Mouse (Mus musculus) T-helper 1 cell (primary cell): ENCODE data around the gene Slc25a47.

Source experiments
- in situ Hi-C: fragments of 300-600 bp; cut with MboI, MseI; formaldehyde crosslinking; loops from one replicate; pipeline ENCODE4 v1.15.1; 2025; ENCODE audit warnings: high pct_unique_total_duplicates

The Slc25a47 gene

DNA sequence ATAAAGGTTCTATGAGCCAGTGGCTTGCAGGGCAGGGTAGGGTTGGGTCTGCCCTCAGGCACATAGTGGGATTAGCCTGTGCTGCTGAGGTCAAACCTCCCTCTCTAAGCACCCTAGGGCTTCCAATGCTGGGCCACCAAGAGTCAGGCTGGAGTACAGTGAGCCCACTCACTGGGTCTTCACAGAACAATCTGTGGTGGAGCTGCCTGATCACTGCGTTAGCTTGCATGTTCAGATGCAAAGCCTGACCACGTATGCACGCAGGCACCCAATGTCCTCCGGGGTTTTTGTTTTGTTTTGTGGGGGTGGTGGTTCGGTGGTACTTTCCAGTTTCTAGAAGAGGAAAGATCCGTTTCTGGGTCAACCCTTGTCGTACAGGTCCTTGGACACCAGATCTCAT lies 21.3 kb downstream of the Slc25a47 start:
- in situ Hi-C loops: loop anchor here (25.0 kb wide), 1 partner anchor 1805 kb away; no protein-coding TSS in a partner anchor

- in situ Hi-C loops: loop anchor here (25.0 kb wide), 1 partner anchor 1805 kb away; no protein-coding TSS in a partner anchor
Observed at GRCm38 (mm10) chr12:108857589-108858184, 21.8 kb downstream of the Slc25a47 start.

GRCm38 (mm10) chr12:108858486-108858885 lies 22.6 kb downstream of the Slc25a47 start:
- in situ Hi-C loops: loop anchor here (25.0 kb wide), 1 partner anchor 1804 kb away; no protein-coding TSS in a partner anchor

- in situ Hi-C loops: loop anchor here (5.0 to 25.0 kb wide), 2 partner anchors 1187 to 1797 kb away; no protein-coding TSS in a partner anchor
Observed at GRCm38 (mm10) chr12:108865007-108865494, 29.2 kb downstream of the Slc25a47 start.

DNA sequence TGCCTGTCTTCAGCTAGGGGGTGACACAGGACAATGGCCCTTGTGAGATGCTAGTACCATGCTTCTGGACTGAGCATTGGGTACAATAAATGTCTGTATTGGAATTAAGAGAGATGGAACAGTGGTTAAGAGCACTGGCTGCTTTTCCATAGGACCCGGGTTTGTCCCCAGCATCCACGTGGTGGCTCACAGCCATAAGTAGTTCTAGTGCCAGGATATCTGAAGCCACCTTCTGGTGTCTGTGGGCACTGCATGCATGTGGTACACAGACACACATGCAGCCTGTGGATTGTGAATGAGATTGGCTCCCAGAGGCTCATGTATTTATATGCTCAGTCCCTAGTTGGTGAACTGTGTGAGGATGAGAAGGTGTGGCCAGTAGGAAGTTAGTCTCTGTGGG lies 33.7 kb downstream of the Slc25a47 start:
- in situ Hi-C loops: loop anchor here (5.0 to 25.0 kb wide), 2 partner anchors 1183 to 1793 kb away; no protein-coding TSS in a partner anchor

DNA sequence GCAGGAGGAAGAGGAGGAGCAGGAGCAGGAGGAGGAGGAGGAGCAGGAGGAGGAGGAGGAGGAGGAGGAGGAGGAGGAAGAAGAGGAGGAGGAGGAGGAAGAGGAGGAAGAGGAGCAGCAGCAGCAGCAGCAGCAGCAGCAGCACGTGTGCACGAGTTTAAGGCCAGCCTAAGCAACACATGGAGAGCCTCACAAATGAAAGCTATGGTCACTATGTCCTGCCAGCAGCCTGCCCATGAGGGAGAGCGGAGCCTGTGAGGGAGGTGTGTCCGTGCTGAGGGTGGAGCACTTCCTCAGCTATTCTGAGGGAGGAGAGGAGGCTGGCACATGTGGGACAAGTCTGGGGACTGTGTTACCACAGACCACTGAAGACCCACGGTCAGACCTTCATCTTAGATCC lies 37.3 kb downstream of the Slc25a47 start:
- in situ Hi-C loops: loop anchor here (25.0 kb wide), 1 partner anchor 1789 kb away; no protein-coding TSS in a partner anchor

- in situ Hi-C loops: no loop called here
Observed at GRCm38 (mm10) chr12:108879138-108879537, 43.3 kb downstream of the Slc25a47 start.

DNA sequence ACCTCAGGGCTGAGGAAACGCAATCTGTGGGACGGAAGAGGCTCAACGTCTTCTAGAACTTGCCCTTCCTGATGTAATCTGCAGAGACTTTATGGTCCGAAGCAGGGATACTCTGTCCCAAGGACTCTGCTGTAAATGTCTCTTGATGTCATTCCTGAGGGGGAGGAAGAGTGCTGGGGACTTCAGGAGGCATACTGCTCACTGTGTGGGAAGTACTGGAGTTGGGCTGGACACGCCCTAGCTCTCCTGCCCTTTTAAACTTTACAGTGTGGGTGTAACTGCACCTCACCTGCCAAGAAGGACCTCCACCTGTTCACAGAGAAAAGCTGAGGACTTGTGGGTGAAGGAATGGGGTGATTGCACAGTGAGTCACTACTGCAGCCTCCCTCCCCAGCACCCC lies 44.8 kb downstream of the Slc25a47 start:
- in situ Hi-C loops: no loop called here

- in situ Hi-C loops: no loop called here
Observed at GRCm38 (mm10) chr12:108881192-108881591, 45.3 kb downstream of the Slc25a47 start.

DNA sequence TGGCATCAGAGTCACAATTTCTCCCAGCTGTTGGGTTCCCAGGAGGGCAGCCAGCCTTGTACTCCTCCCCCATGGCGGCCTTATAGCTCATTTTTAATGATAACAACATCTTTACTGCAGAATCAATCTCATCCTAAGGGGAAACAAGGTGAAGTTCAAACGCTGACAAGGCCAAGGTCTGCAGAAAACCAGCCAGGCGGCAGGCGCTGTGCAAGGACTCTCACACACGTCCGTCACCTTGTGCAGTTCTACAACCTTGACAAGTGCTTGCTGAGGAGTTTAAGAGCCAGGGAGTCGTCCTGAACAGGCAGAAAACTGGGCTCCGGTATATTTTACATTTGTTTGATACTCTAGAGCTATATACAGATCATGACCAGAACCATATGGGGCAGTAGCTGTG lies 46.9 kb downstream of the Slc25a47 start:
- in situ Hi-C loops: no loop called here

DNA sequence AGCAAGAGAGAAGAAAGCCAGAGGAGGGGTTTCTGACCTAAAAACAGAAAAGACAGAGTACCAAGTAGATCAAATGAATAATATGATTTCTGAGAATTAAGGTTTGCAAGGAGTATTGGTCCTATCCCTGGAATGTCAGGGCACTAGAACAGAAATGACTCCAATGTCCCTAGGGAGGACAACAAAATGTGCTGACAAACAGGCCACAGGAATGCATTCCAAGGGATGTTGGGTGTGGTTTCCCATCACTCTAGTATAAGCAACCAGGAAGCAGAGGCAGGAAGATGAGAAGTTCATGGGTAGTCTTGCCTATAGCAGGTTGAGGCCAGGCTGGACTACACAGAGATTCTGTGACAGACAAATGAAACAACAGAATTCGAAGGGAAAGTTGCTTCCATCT lies 50.1 kb downstream of the Slc25a47 start:
- in situ Hi-C loops: no loop called here

DNA sequence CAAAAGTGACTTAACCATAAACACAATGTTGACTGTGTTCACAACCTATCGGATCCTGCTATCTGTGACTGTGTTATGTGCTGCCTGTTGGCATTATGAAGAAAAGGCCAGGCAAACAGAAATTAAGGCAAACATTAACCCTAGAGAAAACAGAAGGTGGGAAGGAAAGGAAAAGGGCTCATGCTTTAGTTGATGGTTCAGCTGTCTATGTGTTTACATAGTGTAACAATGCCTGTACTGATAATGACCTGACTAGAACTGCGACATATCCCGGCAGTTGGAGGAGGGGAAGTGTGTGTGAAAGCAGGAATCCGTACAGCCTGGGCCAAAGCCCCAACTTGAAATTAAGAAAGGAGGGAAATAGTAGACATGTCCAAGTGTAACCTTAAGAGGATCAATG lies 51.2 kb downstream of the Slc25a47 start:
- in situ Hi-C loops: no loop called here

DNA sequence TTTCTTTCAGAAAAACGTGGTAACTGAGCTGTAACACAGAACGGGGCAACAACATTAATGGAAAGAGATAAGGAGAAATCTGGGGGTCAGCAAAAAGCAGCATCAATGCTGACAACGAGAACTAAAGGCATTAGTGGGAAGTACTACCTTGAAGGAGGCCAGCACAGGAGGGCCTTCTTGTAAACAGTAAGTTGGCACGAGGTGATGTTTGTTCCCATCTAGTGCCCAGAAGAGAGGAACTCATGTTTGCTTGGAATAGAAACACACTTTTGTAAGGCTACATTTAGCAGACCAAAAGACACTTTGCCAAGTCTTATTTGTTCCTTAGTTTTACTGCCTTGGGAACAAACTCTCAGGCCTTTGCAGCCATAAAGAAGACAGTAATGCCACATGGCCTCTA lies 52.8 kb downstream of the Slc25a47 start:
- in situ Hi-C loops: no loop called here

GRCm38 (mm10) chr12:108892989-108893714 lies 57.3 kb downstream of the Slc25a47 start, which contains the start of gene Wdr25:
Wdr25 (plus strand) TSS chr12:108893631.
- in situ Hi-C loops: no loop called here

DNA sequence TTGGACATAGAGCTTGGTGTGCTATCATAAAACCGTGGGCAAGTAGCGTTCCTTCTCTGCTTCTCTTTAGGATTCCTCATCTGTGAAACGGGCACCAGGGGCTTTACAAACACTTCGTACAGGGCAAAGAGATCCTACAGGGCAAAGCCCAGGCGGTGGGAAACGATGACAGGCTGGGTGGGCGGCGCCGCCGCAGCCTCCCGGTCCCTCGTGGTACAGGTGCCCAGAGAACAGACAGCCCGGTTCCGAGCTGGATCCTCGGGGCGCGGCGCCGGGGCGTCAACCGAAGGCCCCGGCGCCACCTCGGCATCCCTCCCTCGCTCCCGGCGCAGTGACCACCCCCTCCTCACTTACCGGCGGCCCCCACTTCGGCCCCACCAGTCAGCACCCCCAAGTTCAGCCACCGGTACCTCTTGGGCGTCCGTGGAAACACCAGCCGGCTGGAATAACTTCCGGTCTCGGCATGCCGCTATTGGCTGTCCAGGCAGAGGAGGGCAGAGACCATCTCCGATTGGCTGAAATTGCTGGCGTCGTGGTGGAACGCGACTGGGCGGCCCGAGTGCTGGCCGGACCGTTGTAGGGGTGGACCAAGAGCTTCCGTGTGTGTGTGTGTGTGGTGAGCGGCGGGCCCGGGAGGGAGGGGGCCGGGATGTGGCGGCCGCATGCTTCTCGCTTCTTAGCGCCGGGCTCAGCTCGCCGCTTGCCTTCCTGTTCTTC lies 58.0 kb downstream of the Slc25a47 start, which contains the start of gene Wars:
Gene Wars (minus strand): TSS at position 460 of the 717 bp plus-strand sequence.
- in situ Hi-C loops: no loop called here

GRCm38 (mm10) chr12:108894432-108894816 lies 58.6 kb downstream of the Slc25a47 start:
- in situ Hi-C loops: no loop called here

- in situ Hi-C loops: no loop called here
Observed at GRCm38 (mm10) chr12:108896006-108896405, 60.2 kb downstream of the Slc25a47 start.

DNA sequence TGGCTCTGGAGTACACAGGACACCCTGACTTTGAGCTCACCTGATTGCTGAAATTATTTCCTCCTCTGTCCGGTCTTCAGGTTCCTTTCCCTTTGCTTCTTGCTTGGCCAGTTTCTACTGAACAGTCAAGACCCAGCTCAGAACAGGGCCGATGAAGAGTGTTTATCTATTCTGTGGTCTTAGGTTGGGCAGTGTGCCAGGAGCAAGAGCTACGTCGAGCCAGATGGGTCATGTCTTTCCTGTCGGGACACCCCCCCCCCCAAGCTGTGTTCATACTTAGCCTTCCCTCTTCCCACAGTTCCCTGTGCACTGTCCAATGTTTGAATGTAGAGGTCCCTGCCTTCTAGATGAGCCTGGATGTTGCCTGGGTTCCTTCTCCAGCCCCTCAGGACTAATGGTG lies 65.5 kb downstream of the Slc25a47 start:
- in situ Hi-C loops: loop anchor here (10.0 kb wide), 1 partner anchor 623 kb away; no protein-coding TSS in a partner anchor

DNA sequence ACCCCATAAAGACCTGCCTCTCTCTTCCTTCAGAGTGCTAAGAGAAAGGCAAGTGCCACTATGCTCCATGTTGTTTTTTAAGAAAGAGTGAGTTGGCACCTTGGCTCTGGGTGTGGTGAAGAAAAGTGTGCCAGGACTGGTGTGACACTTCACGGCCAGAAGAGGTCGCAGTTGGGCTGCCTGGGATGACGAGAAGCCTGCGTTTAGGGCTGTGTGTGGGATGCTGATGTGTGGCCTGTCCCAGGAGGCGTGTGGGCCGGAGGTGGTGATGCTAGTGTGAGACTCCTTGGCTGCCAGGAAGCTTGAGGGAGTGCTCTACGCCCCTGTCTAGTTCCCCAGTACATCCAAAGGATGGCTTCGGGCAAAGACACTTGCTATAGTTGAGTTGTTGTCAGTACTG lies 67.1 kb downstream of the Slc25a47 start:
- in situ Hi-C loops: loop anchor here (10.0 kb wide), 1 partner anchor 622 kb away; no protein-coding TSS in a partner anchor

- in situ Hi-C loops: loop anchor here (10.0 kb wide), 1 partner anchor 621 kb away; no protein-coding TSS in a partner anchor
Observed at GRCm38 (mm10) chr12:108903600-108904275, 67.9 kb downstream of the Slc25a47 start.

DNA sequence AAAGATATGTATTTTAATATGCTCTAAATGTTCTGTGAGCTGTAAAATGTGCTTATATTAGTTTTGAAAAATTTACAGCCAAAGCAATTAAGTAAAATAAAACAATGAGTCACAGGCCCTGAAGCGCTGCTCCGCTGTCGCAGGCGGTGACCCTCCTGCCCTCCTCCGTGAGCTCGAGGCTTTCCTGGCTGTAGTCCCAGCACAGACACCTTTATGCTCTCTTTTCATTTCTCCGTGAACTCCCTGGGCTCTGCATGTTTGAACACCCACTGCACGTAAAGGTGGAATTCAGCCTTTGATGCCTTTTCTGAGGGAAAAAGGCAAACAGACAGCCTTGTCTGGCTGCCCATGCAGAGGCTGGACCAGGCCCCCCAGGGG lies 68.4 kb downstream of the Slc25a47 start:
- in situ Hi-C loops: loop anchor here (10.0 kb wide), 1 partner anchor 621 kb away; no protein-coding TSS in a partner anchor
